Mouse (Mus musculus): Measurements from ENCODE around the gene Ago3.

The Ago3 gene

GRCm38 (mm10) chr4:126429347-126430079 is at the start of gene Ago3:
Gene Ago3 (minus strand): TSS chr4:126429556.
- DNase-seq (ENCODE audit: low spot score) = peak; percentile 89

- peak; percentile 31 for DNase-seq (ENCODE audit: low spot score)
These were observed 43.7 kb upstream of the Ago3 start for GRCm38 (mm10) chr4:126473031-126473430.

GRCm38 (mm10) chr4:126469334-126469733 is 40.0 kb upstream of the Ago3 start:
- no peak for DNase-seq (ENCODE audit: low spot score)

GRCm38 (mm10) chr4:126468925-126469324 is 39.6 kb upstream of the Ago3 start:
- no peak for DNase-seq (ENCODE audit: low spot score)

DNA sequence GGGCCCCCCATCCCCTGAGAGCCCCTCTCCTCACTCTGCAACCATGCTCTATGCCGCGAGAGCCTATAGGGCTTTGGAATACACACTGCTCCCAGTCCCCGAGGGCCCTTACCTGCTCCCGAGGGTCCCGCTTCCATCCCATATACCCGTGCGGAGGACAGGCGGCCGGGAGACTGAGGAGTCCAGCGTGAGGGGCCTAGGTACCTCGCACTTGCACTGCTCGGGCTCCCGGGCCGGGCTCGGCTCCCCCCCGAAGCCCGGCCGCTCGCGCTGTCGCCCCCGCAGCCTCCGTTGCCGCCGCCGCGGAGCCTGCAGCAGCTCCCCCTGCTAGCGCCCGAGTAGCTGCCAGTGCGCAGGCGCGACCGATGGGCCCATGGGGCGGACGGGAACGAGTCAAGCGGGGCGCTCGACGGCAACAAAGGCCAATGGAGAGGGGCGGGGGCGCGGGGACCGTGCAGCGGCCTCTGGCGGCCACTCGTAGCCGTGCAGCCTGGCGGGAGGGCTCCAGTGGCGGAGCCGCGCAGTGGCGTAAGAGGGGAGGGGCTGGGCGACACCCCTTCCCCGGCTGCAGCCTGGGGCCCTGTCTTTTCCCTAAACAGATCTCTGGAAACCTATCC is 39.0 kb upstream of the Ago3 start, which contains the start of gene Ago1:
Gene Ago1, minus strand, starts transcription at position 299 of the 617 bp plus-strand sequence.
- DNase-seq (ENCODE audit: low spot score) = peak; percentile 89

- peak; percentile 21 for DNase-seq (ENCODE audit: low spot score)
These were observed 38.4 kb upstream of the Ago3 start for GRCm38 (mm10) chr4:126467721-126468284.

GRCm38 (mm10) chr4:126466251-126466750 is 36.9 kb upstream of the Ago3 start:
- no peak for DNase-seq (ENCODE audit: low spot score)

- DNase-seq (ENCODE audit: low spot score) = no peak
These were observed 36.5 kb upstream of the Ago3 start for GRCm38 (mm10) chr4:126465843-126466242.

DNA sequence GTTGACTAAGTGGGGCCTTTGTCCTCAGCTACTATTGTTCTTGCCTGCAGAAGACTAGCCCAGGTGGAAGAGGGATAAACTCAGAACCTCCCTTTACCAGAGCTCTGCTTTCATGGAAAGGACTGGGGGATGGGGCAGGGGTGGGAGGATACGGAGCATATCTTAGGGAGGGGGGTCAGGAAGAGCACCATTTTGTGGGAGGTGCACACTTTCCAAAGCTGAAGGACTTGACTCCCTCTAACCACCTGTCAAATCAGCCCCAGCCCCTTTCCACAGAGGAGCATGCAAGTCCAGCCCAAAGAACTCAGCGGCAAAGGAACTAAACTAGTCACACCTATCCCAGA is 35.5 kb upstream of the Ago3 start:
- DNase-seq (ENCODE audit: low spot score) = no peak

DNA sequence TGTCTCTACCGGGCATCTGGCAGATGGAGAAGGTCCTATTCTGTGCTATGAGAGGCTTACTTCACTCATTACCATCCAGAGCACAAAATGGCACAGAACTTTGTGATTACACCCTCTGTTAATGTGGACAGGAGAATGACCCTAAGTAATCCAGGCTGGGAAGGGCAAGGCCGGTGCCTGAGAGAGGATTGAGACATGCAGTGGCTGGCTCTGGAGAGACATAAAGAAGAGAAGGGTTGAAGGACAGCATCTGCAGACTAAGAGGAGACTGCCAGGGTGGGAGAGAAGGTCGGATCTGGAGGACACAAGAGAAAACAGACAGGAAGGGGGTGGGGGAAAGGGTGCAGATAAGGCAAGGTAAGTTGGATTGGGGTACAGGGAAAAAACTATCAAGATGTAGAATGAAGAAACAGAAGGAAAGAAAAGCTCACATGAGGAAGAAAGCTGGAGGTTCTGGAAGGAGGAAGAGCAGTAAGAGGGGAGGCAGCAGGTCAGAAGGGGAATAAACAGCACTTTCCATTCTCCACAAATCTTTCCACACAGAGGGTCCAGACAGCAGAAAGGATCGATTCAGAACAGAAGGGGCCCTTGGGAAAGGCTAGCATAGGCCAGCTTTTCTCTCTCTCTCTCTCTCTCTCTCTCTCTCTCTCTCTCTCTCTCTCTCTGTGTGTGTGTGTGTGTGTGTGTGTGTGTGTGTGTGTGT is 35.0 kb upstream of the Ago3 start:
- DNase-seq (ENCODE audit: low spot score) = no peak

GRCm38 (mm10) chr4:126455441-126455840 is 26.1 kb upstream of the Ago3 start:
- no peak for DNase-seq (ENCODE audit: low spot score)

DNA sequence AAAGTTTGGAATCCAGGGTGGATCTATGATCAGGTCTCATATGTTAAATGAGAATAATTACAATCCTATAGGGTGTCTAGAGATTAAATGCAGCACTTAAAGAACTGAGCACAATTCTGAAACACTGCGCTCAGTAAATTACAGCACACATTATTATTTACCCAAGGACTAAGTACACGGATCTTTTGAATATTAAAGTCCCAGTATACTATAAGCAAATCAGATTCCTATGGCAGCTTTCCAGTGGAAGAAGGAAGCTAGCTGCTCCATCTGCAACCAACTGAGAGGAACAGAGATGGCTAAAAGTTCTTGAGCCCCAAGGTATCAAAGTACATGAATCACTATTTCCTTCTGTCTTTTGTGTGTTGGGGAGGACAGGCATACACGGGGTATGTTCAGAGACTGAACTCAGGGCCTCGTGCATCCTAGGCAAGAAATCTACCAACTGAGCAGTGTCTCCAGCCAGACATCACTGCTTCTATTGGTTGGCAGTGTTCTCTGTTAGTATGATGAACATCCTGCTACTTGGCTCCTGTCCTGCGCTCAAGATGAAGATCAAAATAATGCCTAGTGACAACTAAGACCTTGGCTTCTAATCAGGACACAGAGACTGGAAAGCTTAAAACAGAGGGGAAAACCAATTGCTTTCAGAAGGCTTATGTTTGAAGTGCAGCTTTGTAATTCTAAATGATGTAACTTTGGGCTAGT is 25.3 kb upstream of the Ago3 start:
- DNase-seq (ENCODE audit: low spot score) = no peak

GRCm38 (mm10) chr4:126450268-126450667 is 20.9 kb upstream of the Ago3 start:
- DNase-seq (ENCODE audit: low spot score) = no peak

DNA sequence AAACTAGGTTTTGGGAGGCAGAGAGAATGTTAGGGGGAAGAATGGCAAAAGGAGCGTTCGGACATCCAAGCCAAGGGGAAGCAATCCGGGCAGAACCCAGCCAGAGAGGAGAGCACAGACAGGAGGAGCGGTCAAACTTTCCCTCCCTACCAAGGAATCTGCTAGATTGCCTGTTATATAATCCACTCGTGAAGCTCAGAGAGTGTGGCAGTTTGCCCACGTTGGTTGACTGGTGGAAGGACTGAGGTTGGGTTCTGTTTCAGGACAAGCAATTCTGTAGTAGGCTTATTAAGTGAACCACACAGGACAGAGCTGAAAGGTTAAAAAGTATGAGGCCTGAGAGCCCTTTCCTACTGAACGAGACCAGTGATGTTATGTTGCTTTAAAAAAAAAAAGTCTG is 17.8 kb upstream of the Ago3 start:
- no peak for DNase-seq (ENCODE audit: low spot score)

- no peak for DNase-seq (ENCODE audit: low spot score)
These were observed 15.2 kb upstream of the Ago3 start for GRCm38 (mm10) chr4:126444528-126444927.

- no peak for DNase-seq (ENCODE audit: low spot score)
These were observed 8.9 kb upstream of the Ago3 start for GRCm38 (mm10) chr4:126438261-126438660.

DNA sequence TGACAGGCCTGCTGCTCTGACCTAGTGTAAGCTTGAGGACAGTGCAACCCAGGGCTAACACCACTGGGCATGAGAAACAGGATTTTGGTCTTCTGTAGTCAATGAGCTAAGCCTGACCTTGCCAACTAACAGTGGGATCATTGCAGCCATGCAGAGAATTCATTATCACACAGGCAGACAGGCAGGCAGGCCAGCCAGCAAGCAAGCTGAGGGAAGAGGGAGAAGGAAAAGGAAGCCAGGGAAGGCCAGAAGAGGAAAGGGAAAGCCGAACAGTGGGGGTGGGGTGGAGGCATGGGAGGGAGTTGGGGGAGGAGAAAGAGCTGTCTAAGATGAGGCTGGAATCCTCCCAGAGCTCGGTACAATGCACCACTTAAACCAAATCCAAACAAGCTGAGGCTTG is 6.9 kb upstream of the Ago3 start:
- peak; percentile 15 for DNase-seq (ENCODE audit: low spot score)

DNA sequence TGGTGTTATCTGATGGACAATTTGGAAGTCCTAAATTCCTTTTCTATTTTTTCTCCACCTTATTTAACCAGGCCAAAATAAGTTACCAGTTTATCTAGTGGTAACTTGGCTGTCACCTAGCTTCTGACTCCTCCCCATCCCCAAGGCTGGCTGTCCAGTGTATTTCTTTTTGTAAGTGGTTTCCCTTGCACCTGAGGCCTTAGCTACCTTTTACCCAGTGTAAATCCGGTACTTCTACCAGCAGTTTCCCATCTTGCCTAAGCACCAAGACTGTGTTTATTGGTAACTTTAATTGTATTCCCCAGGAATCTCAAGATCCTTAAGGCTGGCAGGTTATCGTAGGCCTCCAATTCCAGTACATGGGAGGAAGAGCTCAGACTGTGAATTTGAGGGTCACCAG is 4.7 kb upstream of the Ago3 start:
- no peak for DNase-seq (ENCODE audit: low spot score)

GRCm38 (mm10) chr4:126433175-126433574 is 3.8 kb upstream of the Ago3 start:
- DNase-seq (ENCODE audit: low spot score) = no peak

- no peak for DNase-seq (ENCODE audit: low spot score)
These were observed 2.4 kb upstream of the Ago3 start for GRCm38 (mm10) chr4:126431746-126432145.

GRCm38 (mm10) chr4:126428682-126429346 is 542 bp downstream of the Ago3 start:
- DNase-seq (ENCODE audit: low spot score) = peak; percentile 19
